Mouse (Mus musculus): Measurements from ENCODE around the gene Efcab8.
"Not testable (repeated sequence)": the region's sequence is repeated elsewhere in the genome, so short reads cannot be mapped to it uniquely, and the experiment has no call there.

Efcab8 gene

DNA sequence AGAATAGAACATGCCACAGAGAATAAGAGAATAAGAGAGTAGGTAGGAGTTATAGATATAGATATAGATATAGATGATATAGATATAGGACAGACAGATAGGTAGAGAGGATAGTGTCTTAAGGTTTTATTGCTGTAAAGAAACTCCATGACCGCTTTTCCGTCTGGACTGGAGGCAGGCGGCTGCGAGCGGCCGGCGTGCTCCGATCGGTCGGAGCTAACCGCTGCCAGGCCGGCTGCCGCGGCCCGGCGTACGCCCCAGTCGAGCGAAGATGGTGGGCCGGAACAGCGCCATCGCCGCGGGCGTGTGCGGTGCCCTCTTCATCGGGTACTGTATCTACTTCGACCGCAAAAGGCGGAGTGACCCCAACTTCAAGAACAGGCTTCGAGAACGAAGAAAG lies 46.2 kb downstream of the Efcab8 start:
- ATAC-seq (ENCODE audit: low TSS enrichment): not testable (repeated sequence)

- ATAC-seq (ENCODE audit: low TSS enrichment): no peak
These were observed 47.6 kb downstream of the Efcab8 start for GRCm38 (mm10) chr2:153827171-153827830.

- ATAC-seq (ENCODE audit: low TSS enrichment): no peak
These were observed 49.0 kb downstream of the Efcab8 start for GRCm38 (mm10) chr2:153828704-153829103.

GRCm38 (mm10) chr2:153833291-153833690 lies 53.6 kb downstream of the Efcab8 start:
- ATAC-seq (ENCODE audit: low TSS enrichment): no peak

DNA sequence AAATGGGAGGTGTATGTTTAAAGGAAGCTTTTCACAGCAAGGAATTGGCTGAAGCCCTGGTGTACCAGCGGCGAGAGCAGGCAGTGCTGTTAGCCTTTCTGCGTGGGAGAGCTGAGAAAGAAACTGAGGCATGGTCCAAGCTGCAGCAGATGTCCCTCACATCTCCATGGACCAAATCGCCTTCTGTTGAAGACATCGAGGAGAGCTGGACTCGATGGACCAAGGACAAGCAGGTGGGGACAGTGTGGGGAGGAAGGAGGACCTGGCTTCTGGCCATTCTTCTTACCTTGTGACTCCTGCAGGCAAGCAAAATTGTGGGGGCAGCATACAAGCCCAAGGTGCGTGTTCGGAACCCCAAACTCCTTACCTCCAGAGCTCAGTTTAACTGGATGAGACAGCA lies 63.1 kb downstream of the Efcab8 start:
- ATAC-seq (ENCODE audit: low TSS enrichment): no peak

DNA sequence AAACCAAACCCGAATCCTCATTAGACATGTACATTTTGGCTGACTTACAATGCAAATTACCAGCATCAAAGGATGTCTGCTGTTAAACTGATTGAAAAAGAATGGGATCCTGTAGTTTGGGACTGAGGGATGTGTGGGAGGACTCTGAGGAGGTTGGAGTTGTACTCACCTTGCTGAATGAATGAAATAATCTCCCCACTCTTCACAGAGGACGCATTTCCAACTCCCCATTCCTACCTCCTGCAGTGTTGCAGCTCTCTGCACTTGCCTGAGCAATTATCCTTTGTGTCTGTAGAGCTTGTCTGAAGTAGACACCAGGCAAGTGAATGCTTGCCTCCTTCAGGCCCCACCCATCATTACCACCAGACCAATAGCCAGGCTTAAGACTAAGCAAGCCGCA lies 68.7 kb downstream of the Efcab8 start:
- ATAC-seq (ENCODE audit: low TSS enrichment): no peak

DNA sequence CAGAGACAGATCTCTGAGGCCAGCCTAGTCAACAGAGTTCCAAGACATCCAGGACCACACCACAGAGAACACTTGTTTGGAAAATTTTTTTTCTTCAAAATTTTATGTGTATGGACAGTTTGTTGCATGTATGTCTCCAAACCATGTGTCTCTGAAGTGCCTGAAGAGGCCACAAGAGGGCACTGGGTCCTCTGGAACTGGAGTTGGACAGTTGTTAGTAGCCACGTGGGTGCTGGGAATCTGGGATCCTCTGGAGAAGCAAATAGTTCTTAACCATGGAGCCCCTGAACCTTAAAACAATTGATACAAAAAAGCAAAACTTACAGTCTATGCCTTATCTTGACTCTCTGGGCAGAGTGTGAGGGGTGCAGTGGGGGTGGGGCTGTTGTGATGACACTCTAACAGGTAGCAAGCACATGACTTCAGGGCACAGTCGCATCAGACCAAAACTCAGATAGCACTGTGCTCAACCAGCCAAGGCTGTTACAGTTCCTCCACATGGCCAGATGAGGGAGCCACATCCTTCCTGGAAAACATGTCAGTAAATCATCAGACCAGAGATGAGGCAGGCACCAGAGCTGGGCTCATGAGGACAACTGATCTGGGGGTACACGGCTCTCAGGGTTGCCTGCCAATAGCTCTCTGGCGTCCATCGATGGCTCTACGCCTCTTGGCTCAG lies 70.8 kb downstream of the Efcab8 start:
- no peak for ATAC-seq (ENCODE audit: low TSS enrichment)

- 0 out of 2 replicates have a peak, but pooled peaks have one; percentile 55 for ATAC-seq (ENCODE audit: low TSS enrichment)
These were observed 71.3 kb downstream of the Efcab8 start for GRCm38 (mm10) chr2:153851030-153851360.

- no peak for ATAC-seq (ENCODE audit: low TSS enrichment)
These were observed 73.8 kb downstream of the Efcab8 start for GRCm38 (mm10) chr2:153853544-153853943.

GRCm38 (mm10) chr2:153859581-153859980 lies 79.8 kb downstream of the Efcab8 start:
- ATAC-seq (ENCODE audit: low TSS enrichment): no peak

GRCm38 (mm10) chr2:153860315-153860714 lies 80.6 kb downstream of the Efcab8 start:
- no peak for ATAC-seq (ENCODE audit: low TSS enrichment)

GRCm38 (mm10) chr2:153860715-153861114 lies 81.0 kb downstream of the Efcab8 start:
- no peak for ATAC-seq (ENCODE audit: low TSS enrichment)

- no peak for ATAC-seq (ENCODE audit: low TSS enrichment)
These were observed 82.2 kb downstream of the Efcab8 start for GRCm38 (mm10) chr2:153861960-153862359.

GRCm38 (mm10) chr2:153870984-153871383 lies 91.3 kb downstream of the Efcab8 start, which contains the start of gene Sun5:
Sun5 (minus strand) TSS chr2:153871084.
- no peak for ATAC-seq (ENCODE audit: low TSS enrichment)

DNA sequence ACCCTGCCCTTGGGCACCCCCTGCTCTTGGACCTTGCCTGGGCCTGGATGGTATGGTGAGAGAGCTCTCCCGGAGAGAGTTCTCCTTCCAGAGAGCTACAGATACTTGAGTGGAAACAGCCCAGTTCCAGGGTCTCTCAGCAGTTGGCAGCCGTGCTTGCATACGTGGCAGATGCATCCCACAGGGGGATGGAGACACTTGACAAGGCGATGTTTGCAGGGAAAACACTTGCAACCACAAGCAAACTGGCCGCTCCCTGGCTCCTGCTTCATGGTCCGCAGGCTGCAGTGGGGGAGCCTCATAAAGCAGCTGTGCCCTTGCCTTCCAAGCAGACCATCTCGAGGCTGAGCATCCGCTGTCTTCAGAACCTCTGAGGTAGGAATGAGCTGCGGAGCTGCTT lies 95.0 kb downstream of the Efcab8 start, which contains the start of gene Bpifb2:
Gene Bpifb2 (plus strand): TSS at position 301 of the 400 bp plus-strand sequence.
- ATAC-seq (ENCODE audit: low TSS enrichment): no peak

Data from frontal cortex, adult (tissue).